Mouse (Mus musculus): ENCODE results near the gene Mc1r. TPM values are rescaled to one million over a fixed set of nuclear protein-coding genes. Genes with fewer than 3 reads are reported as not detected.
"Not testable (repeated sequence)": the region's sequence is repeated elsewhere in the genome, so short reads cannot be mapped to it uniquely, and the experiment has no call there.

Mc1r gene
- total RNA-seq, 4 experiments from 2014 or later, result not detected

GRCm38 (mm10) chr8:123429722-123430013 lies 22.8 kb downstream of the Mc1r start:
- not testable (repeated sequence) for DNase-seq (ENCODE audit: low spot score in 2 of 2)

DNA sequence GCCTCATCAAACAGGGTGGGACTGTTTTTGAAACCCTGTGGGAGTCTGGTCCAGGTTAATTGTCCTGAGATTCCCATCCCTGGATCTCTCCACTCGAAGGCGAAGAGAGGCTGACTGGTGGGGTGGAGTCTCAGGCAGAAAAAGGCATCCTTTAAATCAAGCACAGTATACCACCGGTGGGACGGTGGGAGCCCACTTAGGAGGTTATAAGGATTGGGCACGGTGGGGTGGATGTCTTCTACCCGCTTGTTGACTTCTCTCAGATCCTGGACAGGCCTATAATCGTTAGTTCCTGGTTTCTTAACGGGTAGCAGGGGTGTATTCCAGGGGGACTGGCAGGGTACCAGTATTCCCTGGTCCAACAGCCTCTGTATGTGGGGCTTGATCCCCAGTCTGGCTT lies 24.0 kb downstream of the Mc1r start:
- not testable (repeated sequence) for DNase-seq (ENCODE audit: low spot score in 2 of 2)

GRCm38 (mm10) chr8:123431616-123432365 lies 24.9 kb downstream of the Mc1r start:
- DNase-seq (ENCODE audit: low spot score in 2 of 2), result no peak

DNA sequence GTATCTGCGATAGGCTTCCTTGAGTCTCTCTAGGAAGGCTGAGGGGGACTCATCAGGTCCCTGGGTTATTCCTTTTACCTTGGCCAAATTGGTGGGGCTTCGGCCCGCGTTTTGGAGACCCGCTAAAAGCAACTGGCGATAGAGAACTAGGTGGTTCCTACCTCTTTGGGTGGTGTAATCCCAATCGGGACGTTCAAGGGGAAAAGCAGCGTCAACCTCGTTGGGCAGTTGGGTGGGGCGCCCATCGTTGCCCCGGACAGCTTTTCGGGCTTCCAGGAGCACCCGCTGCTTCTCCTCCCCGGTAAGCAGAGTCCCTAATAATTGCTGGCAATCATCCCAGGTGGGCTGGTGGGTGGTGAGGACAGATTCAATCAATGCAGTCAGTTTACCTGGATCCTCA lies 25.5 kb downstream of the Mc1r start:
- no peak for DNase-seq (ENCODE audit: low spot score in 2 of 2)

GRCm38 (mm10) chr8:123433241-123433974 lies 26.5 kb downstream of the Mc1r start:
- not testable (repeated sequence) for DNase-seq (ENCODE audit: low spot score in 2 of 2)

DNA sequence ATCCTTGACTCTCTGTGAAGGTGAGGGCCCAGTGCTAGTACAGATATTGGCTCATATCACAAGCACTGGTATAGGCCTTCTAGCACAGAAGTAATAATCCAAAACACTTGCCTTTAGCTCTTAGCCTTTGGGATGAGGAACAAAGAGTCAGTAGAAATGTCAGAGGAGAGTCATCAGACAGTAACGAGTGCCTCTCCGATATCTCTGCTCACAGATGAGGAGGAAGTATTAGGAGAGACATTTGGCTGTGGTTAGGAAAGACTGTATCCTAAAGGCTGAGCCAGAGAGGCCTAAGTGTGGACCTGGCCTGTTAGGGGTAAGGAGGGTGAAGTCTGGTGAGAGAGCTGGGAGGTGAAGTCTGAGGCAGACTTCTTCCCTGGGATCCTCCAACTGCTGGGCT lies 34.9 kb downstream of the Mc1r start:
- no peak for DNase-seq (ENCODE audit: low spot score in 2 of 2)

DNA sequence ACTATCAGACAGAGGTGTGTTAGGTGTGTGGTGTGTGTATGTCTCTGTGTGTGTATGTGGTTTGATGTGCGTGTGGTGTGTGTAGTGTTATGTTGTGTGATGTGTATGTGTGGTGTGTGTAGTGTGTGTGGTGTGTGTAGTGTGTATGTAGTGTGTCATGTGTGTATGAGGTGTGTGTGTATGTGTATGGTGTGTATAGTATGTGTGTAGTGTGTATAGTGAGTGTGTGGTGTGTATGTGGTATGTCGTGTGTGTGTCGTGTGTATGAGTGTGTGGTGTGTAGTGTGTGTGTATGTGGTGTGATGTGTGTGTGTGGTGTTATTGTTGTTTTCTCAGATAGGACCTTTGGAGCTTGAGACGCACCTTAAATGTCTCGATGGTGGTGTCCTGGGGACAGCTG lies 35.4 kb downstream of the Mc1r start:
- no peak for DNase-seq (ENCODE audit: low spot score in 2 of 2)

DNA sequence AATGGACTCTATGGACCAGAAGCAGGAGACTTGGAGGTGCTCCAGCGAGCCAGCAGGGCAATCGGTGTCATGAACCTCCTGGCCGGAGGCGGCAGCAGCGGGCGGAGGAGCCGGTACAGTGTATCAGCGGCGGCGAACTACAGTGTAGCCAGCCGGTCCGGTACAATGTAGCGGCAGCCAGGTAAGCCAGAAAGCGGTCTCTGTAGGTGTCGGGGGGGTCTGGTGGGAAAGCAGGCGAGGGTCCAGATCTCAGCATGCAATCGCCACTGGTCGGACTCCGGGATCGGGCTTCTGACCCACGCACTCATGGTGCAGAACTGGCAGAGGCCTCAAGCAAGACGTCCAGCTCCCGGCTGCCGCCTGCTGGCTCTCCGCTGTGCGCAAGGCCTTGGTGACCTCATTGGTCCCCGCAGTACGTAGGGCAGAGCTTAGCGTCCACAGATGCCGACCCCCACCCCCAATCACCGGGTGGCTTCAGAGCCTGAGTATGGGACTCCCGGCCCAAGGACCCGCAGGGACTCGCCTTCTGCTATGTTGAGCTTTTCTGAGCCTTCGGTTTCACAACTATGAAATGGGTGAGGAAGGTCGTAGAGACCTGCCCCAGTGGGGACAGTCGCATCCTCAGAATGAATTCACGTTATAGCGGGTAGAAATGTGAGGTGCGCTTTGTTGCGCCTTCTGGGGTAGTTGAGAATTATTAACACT lies 36.1 kb downstream of the Mc1r start:
- peak; percentile 90 to 93 for DNase-seq (ENCODE audit: low spot score in 2 of 2)

DNA sequence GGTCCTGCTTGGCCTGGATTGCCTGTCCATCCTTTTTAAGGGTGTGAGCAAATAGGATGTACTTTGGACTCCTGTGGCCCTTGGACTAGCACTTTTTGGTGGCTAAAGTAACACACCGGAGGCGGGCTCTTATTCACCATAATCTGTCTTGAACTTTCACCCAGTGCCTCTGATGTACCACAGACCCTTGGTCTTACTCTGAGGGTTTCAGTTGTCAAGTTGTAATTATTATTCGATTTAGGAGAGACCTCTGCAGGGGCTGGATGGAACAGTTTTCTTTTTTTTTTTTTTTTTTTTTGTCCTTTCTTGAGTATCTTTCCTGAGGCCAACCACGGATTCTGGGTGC lies 36.6 kb downstream of the Mc1r start:
- DNase-seq (ENCODE audit: low spot score in 2 of 2), result no peak

DNA sequence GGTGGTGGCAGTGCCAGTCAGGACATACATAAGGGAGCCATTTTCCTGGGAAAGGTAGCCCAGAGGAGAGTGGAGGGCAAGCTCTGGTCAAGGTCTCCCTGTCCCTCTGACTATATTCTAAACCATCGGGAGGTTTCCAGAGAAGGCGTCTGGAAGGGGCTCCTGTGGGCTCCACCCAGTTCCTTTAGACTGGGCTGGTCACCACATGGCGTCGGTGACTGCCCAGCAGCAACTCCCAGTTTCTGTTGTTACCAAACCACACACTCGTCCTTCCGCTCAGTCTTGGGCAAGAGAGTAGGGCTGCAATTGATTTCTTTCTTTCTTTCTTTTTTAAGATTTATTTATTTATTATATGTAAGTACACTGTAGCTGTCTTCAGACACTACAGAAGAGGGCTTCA lies 37.2 kb downstream of the Mc1r start:
- no peak for DNase-seq (ENCODE audit: low spot score in 2 of 2)

DNA sequence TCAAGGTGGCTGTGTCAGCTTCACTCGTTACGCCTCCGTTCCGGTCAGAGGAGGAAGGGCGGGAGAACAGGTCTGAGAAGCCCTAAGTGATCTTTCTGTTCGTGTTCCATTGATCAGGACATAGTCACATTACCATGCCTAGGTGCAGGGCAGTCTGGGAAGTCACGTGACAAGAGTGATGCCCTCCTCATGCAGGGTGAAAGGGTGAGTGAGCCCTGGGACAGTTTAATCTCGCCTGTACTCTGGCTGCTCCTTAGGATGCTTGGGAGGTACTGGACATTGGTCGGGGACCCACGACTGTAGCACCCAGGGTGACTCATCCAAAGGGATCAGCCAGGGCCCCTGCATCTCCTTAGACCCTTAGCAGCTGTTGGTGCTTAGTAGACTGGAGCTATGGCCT lies 39.1 kb downstream of the Mc1r start:
- no peak for DNase-seq (ENCODE audit: low spot score in 2 of 2)

DNA sequence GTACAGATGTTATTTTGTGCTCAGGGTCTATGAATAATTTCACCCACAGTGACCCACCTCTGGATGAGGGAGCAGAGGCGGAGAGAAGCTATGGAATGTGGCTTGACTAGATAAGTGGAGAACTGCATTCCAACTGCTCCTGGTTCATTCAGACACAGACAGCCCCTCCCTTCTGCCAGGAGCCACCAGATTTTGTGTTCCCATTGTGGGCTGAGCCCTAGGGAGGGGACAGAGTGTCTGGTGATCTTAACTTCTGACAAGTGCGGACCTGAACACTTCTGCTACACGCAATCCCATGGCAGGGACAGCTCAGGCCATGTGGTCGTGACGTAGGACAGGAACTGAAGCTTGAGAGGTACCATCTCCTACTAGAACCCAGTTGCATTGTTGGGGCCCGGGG lies 39.9 kb downstream of the Mc1r start:
- DNase-seq (ENCODE audit: low spot score in 2 of 2), result no peak

GRCm38 (mm10) chr8:123450783-123451182 lies 43.9 kb downstream of the Mc1r start:
- no peak for DNase-seq (ENCODE audit: low spot score in 2 of 2)

- DNase-seq (ENCODE audit: low spot score in 2 of 2), result not testable (repeated sequence)
Observed at GRCm38 (mm10) chr8:123451747-123452146, 44.8 kb downstream of the Mc1r start.

- DNase-seq (ENCODE audit: low spot score in 2 of 2), result no peak
Observed at GRCm38 (mm10) chr8:123452149-123452548, 45.2 kb downstream of the Mc1r start.

DNA sequence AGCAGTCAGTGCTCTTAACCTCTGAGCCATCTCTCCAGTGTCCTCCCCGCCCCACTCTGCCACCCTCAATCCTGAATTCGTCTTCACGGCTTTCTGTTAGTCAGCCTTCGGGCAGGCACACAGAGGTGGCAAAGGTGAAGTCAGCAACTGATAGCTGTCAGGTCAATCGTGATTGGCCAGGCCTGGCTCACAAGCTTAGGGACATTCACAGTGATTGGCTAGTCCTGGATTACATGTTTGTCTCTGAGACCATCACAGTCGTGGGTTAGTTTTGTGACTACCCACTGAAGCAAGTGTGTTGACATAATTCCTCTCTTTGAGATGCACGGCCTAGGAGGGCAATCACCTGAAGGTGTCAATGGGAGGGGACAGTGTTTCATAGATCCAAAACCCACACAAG lies 46.4 kb downstream of the Mc1r start:
- DNase-seq (ENCODE audit: low spot score in 2 of 2), result no peak

GRCm38 (mm10) chr8:123453951-123454350 lies 47.0 kb downstream of the Mc1r start:
- no peak for DNase-seq (ENCODE audit: low spot score in 2 of 2)

GRCm38 (mm10) chr8:123454559-123454958 lies 47.7 kb downstream of the Mc1r start:
- no peak for DNase-seq (ENCODE audit: low spot score in 2 of 2)
